16 mouse cellular contexts compared by ENCODE assay signal in genomic region chr16:90619565-90620311, GRCm38 (mm10).
A peak's percentile ranks its signal among the peaks of the same experiment; 100 is the strongest.
DNase-seq lines count a peak whose midpoint lies in the region; ATAC-seq lines count a peak whose summit lies in the region.
"Had no signal": no experiment of that assay in that cellular context is flagged by ENCODE, and none has a peak within 500 bp of the region (broad histone marks: within the 10 kb centered on the region; RNA-seq: fewer than 3 reads in every experiment).

No protein-coding gene starts in this region.

- intact Hi-C loops in gastrocnemius, postnatal 14 days (cut with DNase I; ENCODE audit: low total_unique reads), result no loop called here

- no peaks in the 10 kb centered on the region for H3K9me3 ChIP-seq in intestine, embryonic 16.5 days (ENCODE audit: control insufficient read depth, low read length)
- no peaks in the 10 kb centered on the region for H3K9me3 ChIP-seq in heart, embryonic 12.5 days (replicated peaks)
- H3K9me3 ChIP-seq: hindbrain, embryonic 13.5 days; neural tube, embryonic 13.5 days had no signal

- peaks cover 9% of the 10 kb centered on the region for H3K4me1 ChIP-seq in intestine, embryonic 16.5 days (ENCODE audit: control insufficient read depth, insufficient read depth, low read length)
- peaks cover 14% of the 10 kb centered on the region for H3K4me1 ChIP-seq in heart, embryonic 12.5 days (replicated peaks)

- 49% methylated on average over 13 of the region's 13 CpGs for WGBS in intestine, embryonic 16.5 days
- 72% methylated on average over 13 of the region's 13 CpGs for WGBS in heart, embryonic 12.5 days

- ATAC-seq in intestine, embryonic 16.5 days, result no peak
- ATAC-seq in heart, embryonic 12.5 days (ENCODE audit: insufficient number of reproducible peaks, low FRiP score), result no peak
- ATAC-seq: midbrain, embryonic 16.5 days had no signal

- H3K27ac ChIP-seq in intestine, embryonic 16.5 days (ENCODE audit: low read length), result peak overlapping the region; percentile 30; the same call in 1 of the 2 replicates
- H3K27ac ChIP-seq in heart, embryonic 12.5 days (ENCODE audit: poor library complexity, severe bottlenecking), result no peak overlapping the region
- H3K27ac ChIP-seq: hindbrain, embryonic 13.5 days; neural tube, embryonic 13.5 days had no signal

- H3K27me3 ChIP-seq in intestine, embryonic 16.5 days (replicated peaks; ENCODE audit: control insufficient read depth, insufficient read depth, low read length), result no peaks in the 10 kb centered on the region
- no peaks in the 10 kb centered on the region for H3K27me3 ChIP-seq in heart, embryonic 12.5 days (replicated peaks)
- H3K27me3 ChIP-seq: hindbrain, embryonic 13.5 days had no signal

- H3K9ac ChIP-seq in intestine, embryonic 16.5 days (ENCODE audit: low read depth, low read length), result no peak overlapping the region
- H3K9ac ChIP-seq in heart, embryonic 12.5 days, result no peak overlapping the region
- H3K9ac ChIP-seq: hindbrain, embryonic 13.5 days; neural tube, embryonic 13.5 days had no signal

- H3K4me2 ChIP-seq in intestine, embryonic 16.5 days (ENCODE audit: low read depth, low read length), result no peak overlapping the region
- H3K4me2 ChIP-seq in heart, embryonic 12.5 days, result no peak overlapping the region
- H3K4me2 ChIP-seq: heart, embryonic 11.5 days; hindbrain, embryonic 13.5 days; neural tube, embryonic 13.5 days had no signal

- no peaks in the 10 kb centered on the region for H3K36me3 ChIP-seq in intestine, embryonic 16.5 days (ENCODE audit: control insufficient read depth, insufficient read depth, low read length)
- H3K36me3 ChIP-seq in heart, embryonic 12.5 days, result no peaks in the 10 kb centered on the region
- H3K36me3 ChIP-seq: hindbrain, embryonic 13.5 days; neural tube, embryonic 13.5 days had no signal

- DNase-seq in gastrocnemius, postnatal 14 days, result peak; percentile 5
- no peak for DNase-seq in gastrocnemius, postnatal 10 days
- DNase-seq in kidney, postnatal 14 days, result peak; percentile 66
- DNase-seq in lung, postnatal 10 days, result peak; percentile 73
- no peak for DNase-seq in adipocyte (ENCODE audit: low spot score)
- no peak for DNase-seq in spleen, postnatal 14 days (ENCODE audit: low spot score in 2 of 2)
- DNase-seq: adrenal gland, postnatal 36 days; left cerebral cortex, postnatal 4 days; thymus, postnatal 14 days had no signal

- no peak overlapping the region for H3K4me3 ChIP-seq in intestine, embryonic 16.5 days (ENCODE audit: low read length)
- H3K4me3 ChIP-seq in heart, embryonic 12.5 days, result no peak overlapping the region
- H3K4me3 ChIP-seq: erythroblast, embryonic 14.5 days; hindbrain, embryonic 13.5 days; neural tube, embryonic 13.5 days had no signal

Comparison
In these comparisons a context has a peak if more than half of its experiments do, and no peak if none do; other contexts are left out.
1. DNase-seq: peak in gastrocnemius, postnatal 14 days (single experiment), kidney, postnatal 14 days (single experiment) and lung, postnatal 10 days (single experiment); none in gastrocnemius, postnatal 10 days (single experiment), adipocyte (single experiment) and spleen, postnatal 14 days (0 of 2).